Mouse (Mus musculus) kidney, adult 2 months (tissue): ENCODE data around the gene Cyb561.

Source experiments
- CTCF ChIP-seq: fragments of 200-500 bp; conservative IDR thresholded peaks from 2 replicates; pipeline ENCODE4 v1.5.1; 2011; ENCODE audit warnings: low read depth, mild to moderate bottlenecking, control low read depth, low read length, moderate library complexity, mixed read lengths; ENCODE audit not compliant: insufficient read depth, insufficient read length
- POLR2A ChIP-seq: fragments of 200-500 bp; IDR thresholded peaks from one replicate; pipeline ENCODE4 v1.6.1; 2011; ENCODE audit warnings: low read depth, low read length, control low read depth

DNA sequence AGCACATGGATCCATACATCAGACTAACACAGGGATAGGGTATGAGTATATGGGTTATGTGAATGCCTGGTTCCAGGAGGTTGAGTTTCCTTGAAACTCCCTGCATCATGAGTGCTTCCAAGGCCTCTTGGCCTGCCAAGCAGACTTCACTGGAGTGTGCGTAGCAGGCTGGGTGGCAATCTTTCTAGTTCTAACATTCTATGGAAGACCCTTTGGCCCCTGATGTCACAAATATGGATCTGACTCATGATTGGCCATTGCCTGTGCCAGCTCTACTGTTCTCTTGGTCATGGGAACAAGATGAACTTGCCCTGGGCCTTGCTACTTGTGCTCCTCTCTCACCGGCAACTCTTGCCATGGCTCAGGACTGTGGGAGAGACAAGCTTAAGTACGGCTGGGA lies 41.2 kb upstream of the Cyb561 start, which contains the start of gene Ace3:
- no peak for TF ChIP-seq CTCF
- no peak for TF ChIP-seq POLR2A
